Mouse (Mus musculus): ENCODE results near the gene Atp2a2. TPM values are rescaled to one million over a fixed set of nuclear protein-coding genes. Genes with fewer than 3 reads are reported as not detected.
A peak's percentile ranks its signal among the peaks of the same experiment; 100 is the strongest.

Atp2a2 gene
- polyA plus RNA-seq, 1 experiment from 2014 or later, result 74.1 TPM

GRCm38 (mm10) chr5:122503760-122504119 lies 1.7 kb upstream of the Atp2a2 start:
- peaks cover 3% of the 10 kb centered on the region; the same call in 1 of the 2 replicates for H3K36me3 ChIP-seq (replicated peaks; ENCODE audit: control insufficient read depth, insufficient read depth)
- DNase-seq (ENCODE audit: low spot score) (no peak), ATAC-seq (ENCODE audit: low FRiP score) (no peak)
- H3K9me3 ChIP-seq (ENCODE audit: control insufficient read depth, low read length), result no peaks in the 10 kb centered on the region
- H3K4me1 ChIP-seq (replicated peaks; ENCODE audit: control insufficient read depth, insufficient read depth, low read length), result peaks cover 27% of the 10 kb centered on the region
- WGBS, result 24% methylated on average over 4 of the region's 4 CpGs
- no peak overlapping the region for H3K9ac ChIP-seq
- H3K4me2 ChIP-seq (replicated peaks), result 0 out of 2 replicates have a peak overlapping the region, but pooled peaks have one; percentile 71
- H3K27me3 ChIP-seq (ENCODE audit: control insufficient read depth, insufficient read depth, low read length), result no peaks in the 10 kb centered on the region
- no peak overlapping the region for H3K4me3 ChIP-seq (replicated peaks; ENCODE audit: low read length)
- peak overlapping the region; percentile 99; the same call in 1 of the 2 replicates for H3K27ac ChIP-seq

GRCm38 (mm10) chr5:122503015-122503759 lies 1.2 kb upstream of the Atp2a2 start:
- Histone ChIP-seq H3K4me2 (replicated peaks) (peak overlapping the region; percentile 71), H3K4me1 (replicated peaks; ENCODE audit: control insufficient read depth, insufficient read depth, low read length) (peaks cover 31% of the 10 kb centered on the region), H3K27ac (peak overlapping the region; percentile 99), H3K27me3 (ENCODE audit: control insufficient read depth, insufficient read depth, low read length) (no peaks in the 10 kb centered on the region), H3K9me3 (ENCODE audit: control insufficient read depth, low read length) (no peaks in the 10 kb centered on the region), H3K9ac (peak overlapping the region; percentile 71), H3K36me3 (replicated peaks; ENCODE audit: control insufficient read depth, insufficient read depth) (peaks cover 3% of the 10 kb centered on the region), H3K4me3 (replicated peaks; ENCODE audit: low read length) (peak overlapping the region; percentile 94)
- DNase-seq (ENCODE audit: low spot score), result peak; percentile 56
- no peak; the same call in 1 of the 2 replicates for ATAC-seq (ENCODE audit: low FRiP score)
- 26% methylated on average over 15 of the region's 15 CpGs for WGBS

- ATAC-seq (ENCODE audit: low FRiP score) (peak; percentile 18), DNase-seq (ENCODE audit: low spot score) (peak; percentile 54)
- Histone ChIP-seq H3K4me2 (replicated peaks) (peak overlapping the region; percentile 60), H3K36me3 (replicated peaks; ENCODE audit: control insufficient read depth, insufficient read depth) (peaks cover 18% of the 10 kb centered on the region), H3K27me3 (ENCODE audit: control insufficient read depth, insufficient read depth, low read length) (no peaks in the 10 kb centered on the region), H3K9ac (peak overlapping the region; percentile 99), H3K4me3 (replicated peaks; ENCODE audit: low read length) (peak overlapping the region; percentile 94), H3K9me3 (ENCODE audit: control insufficient read depth, low read length) (no peaks in the 10 kb centered on the region), H3K27ac (peak overlapping the region; percentile 99), H3K4me1 (replicated peaks; ENCODE audit: control insufficient read depth, insufficient read depth, low read length) (peaks cover 38% of the 10 kb centered on the region)
- under 1% methylated on average over 104 of the region's 113 CpGs for WGBS
Measured at GRCm38 (mm10) chr5:122501101-122502076, 636 bp downstream of the Atp2a2 start.

GRCm38 (mm10) chr5:122500563-122500962 lies 1.5 kb downstream of the Atp2a2 start:
- Histone ChIP-seq H3K4me2 (replicated peaks) (peak overlapping the region; percentile 60), H3K36me3 (replicated peaks; ENCODE audit: control insufficient read depth, insufficient read depth) (peaks cover 27% of the 10 kb centered on the region), H3K27me3 (ENCODE audit: control insufficient read depth, insufficient read depth, low read length) (no peaks in the 10 kb centered on the region), H3K27ac (no peak overlapping the region), H3K4me1 (replicated peaks; ENCODE audit: control insufficient read depth, insufficient read depth, low read length) (peaks cover 38% of the 10 kb centered on the region), H3K9ac (peak overlapping the region; percentile 99), H3K9me3 (ENCODE audit: control insufficient read depth, low read length) (no peaks in the 10 kb centered on the region), H3K4me3 (replicated peaks; ENCODE audit: low read length) (peak overlapping the region; percentile 94)
- DNase-seq (ENCODE audit: low spot score), result no peak
- ATAC-seq (ENCODE audit: low FRiP score), result no peak
- WGBS, result 38% methylated on average over 5 of the region's 5 CpGs

GRCm38 (mm10) chr5:122500141-122500540 lies 1.9 kb downstream of the Atp2a2 start:
- Histone ChIP-seq H3K4me2 (replicated peaks) (peak overlapping the region; percentile 60), H3K27me3 (ENCODE audit: control insufficient read depth, insufficient read depth, low read length) (no peaks in the 10 kb centered on the region), H3K36me3 (replicated peaks; ENCODE audit: control insufficient read depth, insufficient read depth) (peaks cover 31% of the 10 kb centered on the region), H3K9me3 (ENCODE audit: control insufficient read depth, low read length) (no peaks in the 10 kb centered on the region), H3K9ac (peak overlapping the region; percentile 99), H3K4me3 (replicated peaks; ENCODE audit: low read length) (peak overlapping the region; percentile 94), H3K4me1 (replicated peaks; ENCODE audit: control insufficient read depth, insufficient read depth, low read length) (peaks cover 38% of the 10 kb centered on the region), H3K27ac (no peak overlapping the region)
- whole genome bisulfite sequencing, result 51% methylated on average over 4 of the region's 4 CpGs
- ATAC-seq (ENCODE audit: low FRiP score) (no peak), DNase-seq (ENCODE audit: low spot score) (no peak)

GRCm38 (mm10) chr5:122498046-122498445 lies 4.0 kb downstream of the Atp2a2 start:
- ATAC-seq (ENCODE audit: low FRiP score) (no peak), DNase-seq (ENCODE audit: low spot score) (no peak)
- H3K27me3 ChIP-seq (ENCODE audit: control insufficient read depth, insufficient read depth, low read length), result no peaks in the 10 kb centered on the region
- no peak overlapping the region for H3K4me3 ChIP-seq (replicated peaks; ENCODE audit: low read length)
- peak overlapping the region; percentile 6 for H3K4me2 ChIP-seq (replicated peaks)
- H3K9me3 ChIP-seq (ENCODE audit: control insufficient read depth, low read length), result no peaks in the 10 kb centered on the region
- peaks cover 27% of the 10 kb centered on the region for H3K4me1 ChIP-seq (replicated peaks; ENCODE audit: control insufficient read depth, insufficient read depth, low read length)
- 59% methylated on average over 2 of the region's 2 CpGs for WGBS
- H3K36me3 ChIP-seq (replicated peaks; ENCODE audit: control insufficient read depth, insufficient read depth), result peaks cover 51% of the 10 kb centered on the region
- H3K27ac ChIP-seq, result no peak overlapping the region
- 0 out of 2 replicates have a peak overlapping the region, but pooled peaks have one; percentile 12 for H3K9ac ChIP-seq

- peaks cover 26% of the 10 kb centered on the region for H3K4me1 ChIP-seq (replicated peaks; ENCODE audit: control insufficient read depth, insufficient read depth, low read length)
- no peaks in the 10 kb centered on the region for H3K9me3 ChIP-seq (ENCODE audit: control insufficient read depth, low read length)
- DNase-seq (ENCODE audit: low spot score), result no peak
- H3K9ac ChIP-seq, result no peak overlapping the region
- H3K27ac ChIP-seq, result no peak overlapping the region
- no peak for ATAC-seq (ENCODE audit: low FRiP score)
- 89% methylated on average over 4 of the region's 4 CpGs for WGBS
- peaks cover 62% of the 10 kb centered on the region for H3K36me3 ChIP-seq (replicated peaks; ENCODE audit: control insufficient read depth, insufficient read depth)
- H3K4me2 ChIP-seq (replicated peaks), result no peak overlapping the region
- no peak overlapping the region for H3K4me3 ChIP-seq (replicated peaks; ENCODE audit: low read length)
- no peaks in the 10 kb centered on the region for H3K27me3 ChIP-seq (ENCODE audit: control insufficient read depth, insufficient read depth, low read length)
Measured at GRCm38 (mm10) chr5:122496990-122497389, 5.0 kb downstream of the Atp2a2 start.

GRCm38 (mm10) chr5:122494449-122494848 lies 7.6 kb downstream of the Atp2a2 start:
- ATAC-seq (ENCODE audit: low FRiP score) (no peak), DNase-seq (ENCODE audit: low spot score) (no peak)
- Histone ChIP-seq H3K4me3 (replicated peaks; ENCODE audit: low read length) (no peak overlapping the region), H3K4me1 (replicated peaks; ENCODE audit: control insufficient read depth, insufficient read depth, low read length) (peaks cover 16% of the 10 kb centered on the region), H3K27ac (no peak overlapping the region), H3K27me3 (ENCODE audit: control insufficient read depth, insufficient read depth, low read length) (no peaks in the 10 kb centered on the region), H3K9ac (no peak overlapping the region), H3K36me3 (replicated peaks; ENCODE audit: control insufficient read depth, insufficient read depth) (peaks cover 85% of the 10 kb centered on the region), H3K4me2 (replicated peaks) (no peak overlapping the region), H3K9me3 (ENCODE audit: control insufficient read depth, low read length) (no peaks in the 10 kb centered on the region)
- 86% methylated on average over 1 of the region's 1 CpGs for WGBS

- Histone ChIP-seq H3K36me3 (replicated peaks; ENCODE audit: control insufficient read depth, insufficient read depth) (peaks cover 95% of the 10 kb centered on the region), H3K4me2 (replicated peaks) (no peak overlapping the region), H3K27ac (no peak overlapping the region), H3K4me1 (replicated peaks; ENCODE audit: control insufficient read depth, insufficient read depth, low read length) (peaks cover 5% of the 10 kb centered on the region), H3K27me3 (ENCODE audit: control insufficient read depth, insufficient read depth, low read length) (no peaks in the 10 kb centered on the region), H3K9me3 (ENCODE audit: control insufficient read depth, low read length) (no peaks in the 10 kb centered on the region), H3K4me3 (replicated peaks; ENCODE audit: low read length) (no peak overlapping the region), H3K9ac (no peak overlapping the region)
- 90% methylated on average over 2 of the region's 2 CpGs for WGBS
- ATAC-seq (ENCODE audit: low FRiP score), result no peak
- no peak for DNase-seq (ENCODE audit: low spot score)
Measured at GRCm38 (mm10) chr5:122493035-122493434, 9.0 kb downstream of the Atp2a2 start.

Measured in hindbrain, embryonic 14.5 days (tissue).